Mouse (Mus musculus) liver, embryonic 11.5 days (tissue): ENCODE measurements around the gene Cdh6. TPM values are rescaled to one million over a fixed set of nuclear protein-coding genes. Genes with fewer than 3 reads are reported as not detected.
A peak's percentile ranks its signal among the peaks of the same experiment; 100 is the strongest.

Experiments
- ATAC-seq: fragments of 200-750 bp; cut with Nextera tagmentation; replicated peaks from 2 replicates; pipeline ENCODE4 v1.8.0; 2017; ENCODE audit warnings: moderate number of reproducible peaks, mild to moderate bottlenecking, moderate TSS enrichment, moderate library complexity; ENCODE audit not compliant: low FRiP score
- DNase-seq: peaks from one replicate; pipeline ENCODE4 v3.0.0-alpha.2; 2017; ENCODE audit warnings: low spot score
- H3K27ac ChIP-seq: fragments of 300-500 bp; sonication (generic); 2 replicates; pipeline ENCODE4 v1.5.1; 2014; ENCODE audit warnings: mild to moderate bottlenecking, low read depth, low read length, control low read depth
- H3K27me3 ChIP-seq: fragments of 300-500 bp; sonication (generic); replicated peaks from 2 replicates; pipeline ENCODE4 v1.6.1; 2014; ENCODE audit warnings: low read length, mixed read lengths; ENCODE audit not compliant: control insufficient read depth, insufficient read depth
- H3K36me3 ChIP-seq: fragments of 300-500 bp; sonication (generic); 2 replicates; pipeline ENCODE4 v1.6.1; 2014; ENCODE audit warnings: mild to moderate bottlenecking, low read length, moderate library complexity, mixed read lengths; ENCODE audit not compliant: control insufficient read depth, insufficient read depth
- H3K4me1 ChIP-seq: fragments of 300-500 bp; sonication (generic); replicated peaks from 2 replicates; pipeline ENCODE4 v1.6.1; 2014; ENCODE audit warnings: low read length, mixed read lengths; ENCODE audit not compliant: control insufficient read depth, insufficient read depth
- H3K4me2 ChIP-seq: fragments of 300-500 bp; sonication (generic); 2 replicates; pipeline ENCODE4 v1.6.1; 2014; ENCODE audit warnings: mild to moderate bottlenecking, control low read depth, moderate library complexity
- H3K4me3 ChIP-seq: fragments of 300-500 bp; sonication (generic); 2 replicates; pipeline ENCODE4 v1.5.1; 2014; ENCODE audit warnings: low read depth, low read length, control low read depth
- H3K9ac ChIP-seq: fragments of 300-500 bp; sonication (generic); 2 replicates; pipeline ENCODE4 v1.6.1; 2014; ENCODE audit warnings: low read depth, low read length, control low read depth
- H3K9me3 ChIP-seq: fragments of 300-500 bp; sonication (generic); 2 replicates; pipeline ENCODE4 v1.6.1; 2016; ENCODE audit warnings: low read length, inconsistent platforms, mixed read lengths; ENCODE audit not compliant: control insufficient read depth
- WGBS: fragments of 180-500 bp; shearing (Covaris S2); extraction: QIAGEN DNeasy Blood & Tissue Kit; methylation state at CpG from one replicate; pipeline ENCODE4 v1.1.7; 2014; 5-methylcytosine and 5-hydroxymethylcytosine counted together
- polyA plus RNA-seq: library from polyadenylated mRNA; unstranded; fragments of >200 nt; fragmentation: Nextera tagmentation; extraction: Ambion mirVana; gene quantifications from 2 replicates; pipeline ENCODE4 v1.2.1, GENCODE M21; 2014

Gene Cdh6
- 0.83 and 0.92 TPM in 2 replicates for polyA plus RNA-seq

- Histone ChIP-seq H3K27ac (no peak within 1 kb of the TSS), H3K4me2 (peak within 1 kb of the TSS; percentile 73), H3K36me3 (no peaks in the 10 kb centered on the region), H3K9me3 (no peaks in the 10 kb centered on the region), H3K4me1 (no peaks in the 10 kb centered on the region), H3K27me3 (peaks cover 44% of the 10 kb centered on the region), H3K9ac (no peak within 1 kb of the TSS), H3K4me3 (peak within 1 kb of the TSS; percentile 49)
- 1% methylated on average over 42 of the region's 42 CpGs for WGBS
- ATAC-seq (no peak; the same call in 1 of the 2 replicates), DNase-seq (peak; percentile 53)
These were observed at the start of gene Cdh6 for GRCm38 (mm10) chr15:13173071-13173778. Cdh6 (minus strand) TSS chr15:13173675.

GRCm38 (mm10) chr15:13219727-13220454 lies 46.4 kb upstream of the Cdh6 start:
- DNase-seq: no peak
- no peaks in the 10 kb centered on the region for H3K36me3 ChIP-seq
- H3K4me3 ChIP-seq: no peak overlapping the region
- no peak for ATAC-seq
- H3K9ac ChIP-seq: no peak overlapping the region
- H3K4me2 ChIP-seq: no peak overlapping the region
- no peak overlapping the region for H3K27ac ChIP-seq
- no peaks in the 10 kb centered on the region for H3K27me3 ChIP-seq
- H3K4me1 ChIP-seq: no peaks in the 10 kb centered on the region
- H3K9me3 ChIP-seq: no peaks in the 10 kb centered on the region
- 81% methylated on average over 9 of the region's 9 CpGs for WGBS

- Histone ChIP-seq H3K27me3 (no peaks in the 10 kb centered on the region), H3K9ac (no peak overlapping the region), H3K36me3 (no peaks in the 10 kb centered on the region), H3K4me3 (no peak overlapping the region), H3K4me2 (no peak overlapping the region), H3K9me3 (no peaks in the 10 kb centered on the region), H3K27ac (no peak overlapping the region), H3K4me1 (no peaks in the 10 kb centered on the region)
- no peak for DNase-seq
- no peak for ATAC-seq
- 85% methylated on average over 3 of the region's 3 CpGs for WGBS
These were observed 44.3 kb upstream of the Cdh6 start for GRCm38 (mm10) chr15:13217800-13218199.

GRCm38 (mm10) chr15:13217161-13217560 lies 43.7 kb upstream of the Cdh6 start:
- no peaks in the 10 kb centered on the region for H3K27me3 ChIP-seq
- ATAC-seq: no peak
- no peaks in the 10 kb centered on the region for H3K4me1 ChIP-seq
- no peaks in the 10 kb centered on the region for H3K36me3 ChIP-seq
- 84% methylated on average over 1 of the region's 1 CpGs for WGBS
- H3K4me3 ChIP-seq: no peak overlapping the region
- no peaks in the 10 kb centered on the region for H3K9me3 ChIP-seq
- no peak overlapping the region for H3K9ac ChIP-seq
- H3K4me2 ChIP-seq: no peak overlapping the region
- DNase-seq: no peak
- H3K27ac ChIP-seq: no peak overlapping the region

- Histone ChIP-seq H3K27me3 (no peaks in the 10 kb centered on the region), H3K4me1 (no peaks in the 10 kb centered on the region), H3K9ac (no peak overlapping the region), H3K9me3 (no peaks in the 10 kb centered on the region), H3K4me2 (no peak overlapping the region), H3K4me3 (no peak overlapping the region), H3K36me3 (no peaks in the 10 kb centered on the region), H3K27ac (no peak overlapping the region)
- DNase-seq (no peak), ATAC-seq (no peak)
- WGBS: 90% methylated on average over 1 of the region's 1 CpGs
These were observed 39.5 kb upstream of the Cdh6 start for GRCm38 (mm10) chr15:13212956-13213355.

GRCm38 (mm10) chr15:13212027-13212685 lies 38.7 kb upstream of the Cdh6 start:
- H3K9ac ChIP-seq: no peak overlapping the region
- H3K4me1 ChIP-seq: no peaks in the 10 kb centered on the region
- no peak overlapping the region for H3K4me3 ChIP-seq
- H3K36me3 ChIP-seq: no peaks in the 10 kb centered on the region
- DNase-seq (no peak), ATAC-seq (no peak)
- no peaks in the 10 kb centered on the region for H3K27me3 ChIP-seq
- H3K9me3 ChIP-seq: no peaks in the 10 kb centered on the region
- H3K4me2 ChIP-seq: no peak overlapping the region
- WGBS: 52% methylated on average over 4 of the region's 4 CpGs
- no peak overlapping the region for H3K27ac ChIP-seq

GRCm38 (mm10) chr15:13210186-13210585 lies 36.7 kb upstream of the Cdh6 start:
- H3K27me3 ChIP-seq: no peaks in the 10 kb centered on the region
- DNase-seq (no peak), ATAC-seq (no peak)
- H3K9me3 ChIP-seq: no peaks in the 10 kb centered on the region
- WGBS: 83% methylated on average over 6 of the region's 6 CpGs
- no peak overlapping the region for H3K27ac ChIP-seq
- no peak overlapping the region for H3K4me3 ChIP-seq
- no peaks in the 10 kb centered on the region for H3K4me1 ChIP-seq
- no peak overlapping the region for H3K9ac ChIP-seq
- H3K4me2 ChIP-seq: no peak overlapping the region
- no peaks in the 10 kb centered on the region for H3K36me3 ChIP-seq

- H3K9ac ChIP-seq: no peak overlapping the region
- no peaks in the 10 kb centered on the region for H3K4me1 ChIP-seq
- no peak for DNase-seq
- 80% methylated on average over 7 of the region's 7 CpGs for WGBS
- no peaks in the 10 kb centered on the region for H3K27me3 ChIP-seq
- no peaks in the 10 kb centered on the region for H3K9me3 ChIP-seq
- no peaks in the 10 kb centered on the region for H3K36me3 ChIP-seq
- H3K27ac ChIP-seq: no peak overlapping the region
- H3K4me2 ChIP-seq: no peak overlapping the region
- no peak for ATAC-seq
- no peak overlapping the region for H3K4me3 ChIP-seq
These were observed 35.2 kb upstream of the Cdh6 start for GRCm38 (mm10) chr15:13208716-13209115.
